Mouse (Mus musculus) thymus, adult 2 months (tissue): ENCODE data around the gene Tex47. TPM values are rescaled to one million over a fixed set of nuclear protein-coding genes. Genes with fewer than 3 reads are reported as not detected.

ENCODE experiments used
- DNase-seq: peaks from one replicate; pipeline ENCODE4 v3.0.0; 2021
- H3K27ac ChIP-seq: fragments of 200-500 bp; 2 replicates; pipeline ENCODE4 v1.5.1; 2012; ENCODE audit warnings: low read length, control low read depth; ENCODE audit not compliant: control insufficient read depth, insufficient read depth
- H3K27me3 ChIP-seq: fragments of 200-500 bp; 2 replicates; pipeline ENCODE4 v1.6.1; 2012; ENCODE audit warnings: mild to moderate bottlenecking, low read length, moderate library complexity, mixed read lengths; ENCODE audit not compliant: control insufficient read depth, insufficient read depth
- H3K36me3 ChIP-seq: fragments of 200-500 bp; 2 replicates; pipeline ENCODE4 v1.6.1; 2012; ENCODE audit warnings: mild to moderate bottlenecking, low read length, moderate library complexity; ENCODE audit not compliant: control insufficient read depth, insufficient read depth
- H3K4me1 ChIP-seq: fragments of 200-500 bp; replicated peaks from 2 replicates; pipeline ENCODE4 v1.6.1; 2012; ENCODE audit warnings: low read length; ENCODE audit not compliant: control insufficient read depth, insufficient read depth
- H3K4me3 ChIP-seq: fragments of 200-500 bp; 2 replicates; pipeline ENCODE4 v1.5.1; 2012; ENCODE audit warnings: mild to moderate bottlenecking, low read length, control low read depth, moderate library complexity; ENCODE audit not compliant: control insufficient read depth, insufficient read depth
- CTCF ChIP-seq: fragments of 200-500 bp; IDR thresholded peaks from 2 replicates; pipeline ENCODE4 v1.5.1; 2012; ENCODE audit warnings: mild to moderate bottlenecking, control low read depth, low read length, moderate library complexity, borderline replicate concordance; ENCODE audit not compliant: control insufficient read depth, poor library complexity, insufficient read depth; ENCODE audit errors: extremely low read depth
- POLR2A ChIP-seq: fragments of 200-500 bp; IDR thresholded peaks from 2 replicates; pipeline ENCODE4 v1.6.1; 2012; ENCODE audit warnings: mild to moderate bottlenecking, low read length, control low read depth, moderate library complexity; ENCODE audit not compliant: control insufficient read depth, poor library complexity, insufficient read depth; ENCODE audit errors: extremely low read depth
- WGBS: fragments of 180-500 bp; shearing (Covaris S2); methylation state at CpG from one replicate; pipeline ENCODE4 v1.1.7; 2018; 5-methylcytosine and 5-hydroxymethylcytosine counted together
- polyA plus RNA-seq: library from polyadenylated mRNA; depleted of rRNA; stranded (reverse); fragments of >200 nt; gene quantifications from 2 replicates; pipeline ENCODE4 v1.2.3, GENCODE M21; 2012; rRNA removed

Tex47 gene
- polyA plus RNA-seq, 1 experiment, result not detected

GRCm38 (mm10) chr5:7345011-7345389 is 41.1 kb downstream of the Tex47 start:
- DNase-seq, result no peak
- TF ChIP-seq POLR2A (no peak), CTCF (no peak)
- Histone ChIP-seq H3K4me1 (no peaks in the 10 kb centered on the region), H3K27ac (no peak overlapping the region), H3K36me3 (no peaks in the 10 kb centered on the region), H3K4me3 (no peak overlapping the region), H3K27me3 (no peaks in the 10 kb centered on the region; the same call in 1 of the 2 replicates)
- WGBS, result 4% methylated on average over 11 of the region's 11 CpGs

Other genes with a start within 250 kb of the Tex47 start
- 0.04 TPM in 1 of 2 replicates, not detected in the other for gene Zfp804b, start 40.6 kb downstream of the Tex47 start, polyA plus RNA-seq